Mouse (Mus musculus) erythroblast, embryonic 14.5 days (primary cell): ENCODE measurements around the gene Mmrn2.

Source experiments
- GATA1 ChIP-seq: IDR thresholded peaks from 2 replicates; pipeline ENCODE4 v1.6.1; 2012; ENCODE audit warnings: low read length, inconsistent platforms, mixed read lengths
- TAL1 ChIP-seq: IDR thresholded peaks from 3 replicates; pipeline ENCODE4 v1.6.1; 2012; ENCODE audit warnings: low read length, inconsistent platforms, mixed read lengths

GRCm38 (mm10) chr14:34362726-34363445 lies 12.4 kb upstream of the Mmrn2 start:
- TF ChIP-seq GATA1, result no peak
- TF ChIP-seq TAL1, result no peak
